Comparison of ENCODE assay signal across 30 mouse cellular contexts in the genomic region with DNA sequence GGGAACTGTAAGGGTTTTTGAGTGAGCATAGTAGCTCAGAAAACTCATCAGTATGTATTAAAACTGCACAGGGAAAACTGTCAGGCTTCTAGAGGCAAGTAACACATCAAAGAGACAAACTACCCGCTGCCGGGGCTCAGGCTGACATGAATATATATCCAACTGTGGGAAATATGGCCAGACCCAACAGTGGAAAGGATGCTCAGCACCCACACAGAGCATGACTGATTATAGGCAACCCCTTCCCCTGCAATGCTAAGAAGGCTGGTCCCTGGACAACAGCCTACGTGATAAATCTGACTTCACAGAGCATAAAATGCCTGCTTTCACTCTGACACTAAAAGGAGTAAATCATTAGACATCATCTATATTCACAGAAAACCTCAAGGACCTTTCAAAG.
A peak's percentile ranks its signal among the peaks of the same experiment; 100 is the strongest.
DNase-seq lines count a peak whose midpoint lies in the region; ATAC-seq and TF ChIP-seq lines count a peak whose summit lies in the region.
"Had no signal": no experiment of that assay in that cellular context is flagged by ENCODE, and none has a peak within 500 bp of the region (broad histone marks: within the 10 kb centered on the region; RNA-seq: fewer than 3 reads in every experiment).

No protein-coding gene starts in this region.

- ATAC-seq in hindbrain, embryonic 12.5 days (ENCODE audit: low FRiP score): 0 out of 2 replicates have a peak, but pooled peaks have one; percentile 46
- peak; percentile 59; the same call in 1 of the 2 replicates for ATAC-seq in hindbrain, embryonic 15.5 days (ENCODE audit: low FRiP score, low read depth)
- ATAC-seq in midbrain, embryonic 16.5 days: peak; percentile 72
- ATAC-seq in neural tube, embryonic 13.5 days (ENCODE audit: low read depth): peak; percentile 89
- no peak for ATAC-seq in intestine, postnatal 0 days
- ATAC-seq: CD4-positive, CD25-positive, alpha-beta regulatory T cell, adult 4 months; forebrain, embryonic 16.5 days; intestine, embryonic 15.5 days had no signal

- no peak overlapping the region for H3K4me2 ChIP-seq in hindbrain, embryonic 12.5 days (replicated peaks)
- no peak overlapping the region for H3K4me2 ChIP-seq in hindbrain, embryonic 15.5 days
- H3K4me2 ChIP-seq in midbrain, embryonic 16.5 days (ENCODE audit: low read length): no peak overlapping the region
- no peak overlapping the region for H3K4me2 ChIP-seq in neural tube, embryonic 13.5 days
- H3K4me2 ChIP-seq in intestine, postnatal 0 days (replicated peaks; ENCODE audit: low read depth): no peak overlapping the region
- H3K4me2 ChIP-seq: embryonic facial prominence, embryonic 12.5 days; heart, embryonic 12.5 days; intestine, embryonic 15.5 days had no signal

- 59% methylated on average over 3 of the region's 3 CpGs for WGBS in hindbrain, embryonic 12.5 days
- WGBS in hindbrain, embryonic 10.5 days: 77% methylated on average over 3 of the region's 3 CpGs
- 45% methylated on average over 3 of the region's 3 CpGs for WGBS in hindbrain, embryonic 15.5 days
- 36% methylated on average over 3 of the region's 3 CpGs for WGBS in midbrain, embryonic 16.5 days
- 16% methylated on average over 3 of the region's 3 CpGs for WGBS in neural tube, embryonic 13.5 days
- 79% methylated on average over 3 of the region's 3 CpGs for WGBS in intestine, postnatal 0 days

- no peak overlapping the region for H3K9ac ChIP-seq in hindbrain, embryonic 12.5 days
- H3K9ac ChIP-seq in hindbrain, embryonic 15.5 days: no peak overlapping the region
- H3K9ac ChIP-seq in midbrain, embryonic 16.5 days (ENCODE audit: low read depth, low read length): no peak overlapping the region
- no peak overlapping the region for H3K9ac ChIP-seq in neural tube, embryonic 13.5 days
- no peak overlapping the region for H3K9ac ChIP-seq in intestine, postnatal 0 days (ENCODE audit: low read depth, low read length)
- H3K9ac ChIP-seq: embryonic facial prominence, embryonic 12.5 days; heart, embryonic 12.5 days; intestine, embryonic 15.5 days; liver, embryonic 14.5 days had no signal

- H3K9me3 ChIP-seq in hindbrain, embryonic 12.5 days (replicated peaks): no peaks in the 10 kb centered on the region
- no peaks in the 10 kb centered on the region for H3K9me3 ChIP-seq in hindbrain, embryonic 10.5 days
- H3K9me3 ChIP-seq in hindbrain, embryonic 15.5 days: no peaks in the 10 kb centered on the region
- no peaks in the 10 kb centered on the region for H3K9me3 ChIP-seq in midbrain, embryonic 16.5 days (replicated peaks; ENCODE audit: control insufficient read depth, low read length, poor library complexity, severe bottlenecking)
- H3K9me3 ChIP-seq in neural tube, embryonic 13.5 days: no peaks in the 10 kb centered on the region
- no peaks in the 10 kb centered on the region for H3K9me3 ChIP-seq in intestine, postnatal 0 days (ENCODE audit: control insufficient read depth)
- H3K9me3 ChIP-seq: embryonic facial prominence, embryonic 12.5 days; forebrain, embryonic 10.5 days; heart, embryonic 12.5 days; intestine, embryonic 15.5 days had no signal

- no peak overlapping the region for H3K4me3 ChIP-seq in hindbrain, embryonic 12.5 days
- H3K4me3 ChIP-seq in hindbrain, embryonic 10.5 days: no peak overlapping the region
- no peak overlapping the region for H3K4me3 ChIP-seq in hindbrain, embryonic 15.5 days
- H3K4me3 ChIP-seq in midbrain, embryonic 16.5 days (ENCODE audit: low read depth, low read length): no peak overlapping the region
- H3K4me3 ChIP-seq in neural tube, embryonic 13.5 days: no peak overlapping the region
- H3K4me3 ChIP-seq in intestine, postnatal 0 days (ENCODE audit: low read depth, low read length): no peak overlapping the region
- H3K4me3 ChIP-seq: embryonic facial prominence, embryonic 12.5 days; forebrain, embryonic 10.5 days; heart, adult 2 months; heart, embryonic 12.5 days; intestine, embryonic 15.5 days had no signal

- no peak for TF ChIP-seq CTCF in intestine, postnatal 0 days (IDR thresholded peaks at IDR 0.05; ENCODE audit: low read depth)

- H3K36me3 ChIP-seq in hindbrain, embryonic 12.5 days: no peaks in the 10 kb centered on the region
- H3K36me3 ChIP-seq in hindbrain, embryonic 10.5 days: no peaks in the 10 kb centered on the region
- H3K36me3 ChIP-seq in hindbrain, embryonic 15.5 days: no peaks in the 10 kb centered on the region
- H3K36me3 ChIP-seq in midbrain, embryonic 16.5 days (ENCODE audit: control insufficient read depth, insufficient read depth, low read length): no peaks in the 10 kb centered on the region
- H3K36me3 ChIP-seq in neural tube, embryonic 13.5 days: no peaks in the 10 kb centered on the region
- H3K36me3 ChIP-seq in intestine, postnatal 0 days (ENCODE audit: control insufficient read depth, insufficient read depth): no peaks in the 10 kb centered on the region
- H3K36me3 ChIP-seq: embryonic facial prominence, embryonic 12.5 days; forebrain, embryonic 10.5 days; heart, embryonic 12.5 days; intestine, embryonic 15.5 days had no signal

- no peak overlapping the region for H3K27ac ChIP-seq in hindbrain, embryonic 12.5 days
- H3K27ac ChIP-seq in hindbrain, embryonic 10.5 days: no peak overlapping the region
- no peak overlapping the region for H3K27ac ChIP-seq in hindbrain, embryonic 15.5 days (replicated peaks)
- H3K27ac ChIP-seq in midbrain, embryonic 16.5 days (ENCODE audit: low read length): no peak overlapping the region
- H3K27ac ChIP-seq in neural tube, embryonic 13.5 days (replicated peaks): 0 out of 2 replicates have a peak overlapping the region, but pooled peaks have one; percentile 46
- H3K27ac ChIP-seq in intestine, postnatal 0 days (ENCODE audit: low read depth, low read length): no peak overlapping the region
- H3K27ac ChIP-seq: embryonic facial prominence, embryonic 12.5 days; forebrain, embryonic 10.5 days; heart, adult 2 months; intestine, embryonic 15.5 days; liver, embryonic 14.5 days; macrophage had no signal

- no peaks in the 10 kb centered on the region for H3K4me1 ChIP-seq in hindbrain, embryonic 12.5 days
- no peaks in the 10 kb centered on the region for H3K4me1 ChIP-seq in hindbrain, embryonic 10.5 days (replicated peaks)
- H3K4me1 ChIP-seq in hindbrain, embryonic 15.5 days (replicated peaks): no peaks in the 10 kb centered on the region
- H3K4me1 ChIP-seq in midbrain, embryonic 16.5 days (ENCODE audit: control insufficient read depth, insufficient read depth, low read length): no peaks in the 10 kb centered on the region
- peaks cover 20% of the 10 kb centered on the region for H3K4me1 ChIP-seq in neural tube, embryonic 13.5 days (replicated peaks)
- no peaks in the 10 kb centered on the region for H3K4me1 ChIP-seq in intestine, postnatal 0 days (replicated peaks; ENCODE audit: control insufficient read depth, insufficient read depth, low read length)
- H3K4me1 ChIP-seq: embryonic facial prominence, embryonic 12.5 days; forebrain, embryonic 10.5 days; heart, embryonic 12.5 days; intestine, embryonic 15.5 days had no signal

- intact Hi-C loops in heart, postnatal 25 days (cut with DNase I): no loop called here

- no peak for DNase-seq in hindbrain, embryonic 10.5 days (ENCODE audit: low spot score)
- DNase-seq in heart, postnatal 25 days (ENCODE audit: low spot score): no peak
- no peak for DNase-seq in thymus, postnatal 4 days
- DNase-seq: adrenal gland, postnatal 25 days; cerebellum, adult 18-20 months; cerebellum, postnatal 25 days; heart, adult 2 months; kidney, adult 9 months; kidney, postnatal 14 days; layer of hippocampus, adult 9-11 months; liver; lung, adult 2 months; lung, postnatal 10 days; right cerebral cortex, adult 18-20 months; spleen, adult 18-20 months; thymus, adult 18-20 months; thymus, postnatal 25 days had no signal

- H3K27me3 ChIP-seq in hindbrain, embryonic 12.5 days: no peaks in the 10 kb centered on the region
- no peaks in the 10 kb centered on the region for H3K27me3 ChIP-seq in hindbrain, embryonic 10.5 days (ENCODE audit: insufficient read depth, poor library complexity, severe bottlenecking)
- no peaks in the 10 kb centered on the region for H3K27me3 ChIP-seq in hindbrain, embryonic 15.5 days
- H3K27me3 ChIP-seq in midbrain, embryonic 16.5 days (ENCODE audit: control insufficient read depth, insufficient read depth, low read depth, low read length): no peaks in the 10 kb centered on the region
- H3K27me3 ChIP-seq in neural tube, embryonic 13.5 days: no peaks in the 10 kb centered on the region
- H3K27me3 ChIP-seq in intestine, postnatal 0 days (replicated peaks; ENCODE audit: control insufficient read depth, insufficient read depth, low read length): no peaks in the 10 kb centered on the region
- H3K27me3 ChIP-seq: embryonic facial prominence, embryonic 12.5 days; heart, embryonic 12.5 days; intestine, embryonic 15.5 days had no signal
